Mouse (Mus musculus) hindbrain, embryonic 10.5 days (tissue): Measurements from ENCODE around the gene Ttc7. TPM values are rescaled to one million over a fixed set of nuclear protein-coding genes. Genes with fewer than 3 reads are reported as not detected.

ENCODE experiments used
- DNase-seq: peaks from one replicate; pipeline ENCODE4 v3.0.0-alpha.2; 2017; ENCODE audit warnings: low spot score
- H3K27ac ChIP-seq: fragments of 300-500 bp; sonication (generic); 2 replicates; pipeline ENCODE4 v1.5.1; 2016; ENCODE audit warnings: mild to moderate bottlenecking, moderate library complexity
- H3K27me3 ChIP-seq: fragments of 300-500 bp; sonication (generic); 2 replicates; pipeline ENCODE4 v1.6.1; 2016; ENCODE audit warnings: mild to moderate bottlenecking; ENCODE audit not compliant: poor library complexity, insufficient read depth, severe bottlenecking
- H3K36me3 ChIP-seq: fragments of 300-500 bp; sonication (generic); 2 replicates; pipeline ENCODE4 v1.6.1; 2016; ENCODE audit warnings: mild to moderate bottlenecking, moderate library complexity
- H3K4me1 ChIP-seq: fragments of 300-500 bp; sonication (generic); replicated peaks from 2 replicates; pipeline ENCODE4 v1.6.1; 2016; ENCODE audit warnings: mild to moderate bottlenecking
- H3K4me3 ChIP-seq: fragments of 300-500 bp; sonication (generic); 2 replicates; pipeline ENCODE4 v1.5.1; 2016; ENCODE audit warnings: mild to moderate bottlenecking, moderate library complexity
- H3K9me3 ChIP-seq: fragments of 300-500 bp; sonication (generic); 2 replicates; pipeline ENCODE4 v1.6.1; 2016; ENCODE audit warnings: mild to moderate bottlenecking, moderate library complexity
- WGBS: fragments of 180-500 bp; shearing (Covaris S2); methylation state at CpG from one replicate; pipeline ENCODE4 v1.1.7; 2016; 5-methylcytosine and 5-hydroxymethylcytosine counted together
- polyA plus RNA-seq: library from polyadenylated mRNA; unstranded; fragments of >200 nt; fragmentation: Nextera tagmentation; extraction: Ambion mirVana; gene quantifications from 2 replicates; pipeline ENCODE4 v1.2.1, GENCODE M21; 2016

The Ttc7 gene
- polyA plus RNA-seq, 1 experiment from 2014 or later: 4.7 TPM

DNA sequence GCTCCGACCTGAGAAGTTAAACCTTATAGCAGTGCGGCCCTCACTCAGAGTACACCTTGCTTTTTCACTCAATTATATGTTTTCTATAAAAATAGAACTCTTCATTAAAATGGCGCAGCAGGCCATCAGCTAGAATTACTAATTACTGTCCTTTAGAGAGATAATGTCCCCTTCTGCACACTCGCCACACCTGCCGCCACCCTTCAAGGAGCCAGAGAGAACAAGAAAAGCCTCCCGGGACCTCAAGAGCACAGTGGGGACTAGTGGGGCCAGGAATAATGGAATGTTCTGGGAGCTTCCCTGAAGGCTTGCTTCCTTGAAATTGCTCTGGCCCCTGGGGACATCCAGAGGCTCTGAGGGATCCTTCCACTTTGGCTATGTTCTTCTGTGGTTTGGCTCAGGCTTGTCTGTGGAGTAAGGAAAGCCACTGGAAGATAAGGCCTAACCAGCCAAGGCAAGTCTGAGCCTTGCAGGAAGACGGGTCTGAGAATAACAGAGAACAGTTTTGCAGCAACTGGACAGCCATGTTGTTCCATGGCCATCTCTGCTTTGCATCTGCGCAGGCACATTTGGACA lies 71.1 kb downstream of the Ttc7 start:
- Histone ChIP-seq H3K36me3 (no peaks in the 10 kb centered on the region), H3K9me3 (no peaks in the 10 kb centered on the region), H3K4me3 (no peak overlapping the region), H3K27me3 (no peaks in the 10 kb centered on the region), H3K4me1 (peaks cover 62% of the 10 kb centered on the region), H3K27ac (peak overlapping the region; percentile 77; the same call in 1 of the 2 replicates)
- WGBS: 88% methylated on average over 8 of the region's 8 CpGs
- no peak for DNase-seq

DNA sequence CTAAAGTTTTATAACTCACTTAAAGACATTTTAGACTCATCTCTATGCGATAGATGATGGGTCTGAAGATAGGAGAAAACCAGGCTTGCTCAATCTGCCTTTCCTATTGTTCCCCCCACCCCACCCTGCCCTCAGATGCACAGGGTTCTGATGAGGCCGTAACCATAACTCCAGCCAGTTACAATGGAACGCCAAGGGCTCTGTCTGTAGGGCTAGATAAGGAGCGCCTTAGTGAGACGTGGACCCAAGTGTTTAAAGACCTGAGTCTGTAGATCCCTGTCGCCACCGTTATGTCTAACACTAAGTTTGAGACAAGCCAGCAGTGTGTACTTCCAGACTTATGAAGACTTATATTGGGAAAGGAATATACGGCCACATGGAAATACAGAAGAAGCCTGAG lies 72.8 kb downstream of the Ttc7 start:
- H3K27ac ChIP-seq: 0 out of 2 replicates have a peak overlapping the region, but pooled peaks have one; percentile 9
- no peak for DNase-seq
- H3K36me3 ChIP-seq: no peaks in the 10 kb centered on the region
- 91% methylated on average over 8 of the region's 8 CpGs for WGBS
- no peaks in the 10 kb centered on the region for H3K9me3 ChIP-seq
- H3K4me3 ChIP-seq: no peak overlapping the region
- H3K27me3 ChIP-seq: no peaks in the 10 kb centered on the region
- H3K4me1 ChIP-seq: peaks cover 52% of the 10 kb centered on the region

DNA sequence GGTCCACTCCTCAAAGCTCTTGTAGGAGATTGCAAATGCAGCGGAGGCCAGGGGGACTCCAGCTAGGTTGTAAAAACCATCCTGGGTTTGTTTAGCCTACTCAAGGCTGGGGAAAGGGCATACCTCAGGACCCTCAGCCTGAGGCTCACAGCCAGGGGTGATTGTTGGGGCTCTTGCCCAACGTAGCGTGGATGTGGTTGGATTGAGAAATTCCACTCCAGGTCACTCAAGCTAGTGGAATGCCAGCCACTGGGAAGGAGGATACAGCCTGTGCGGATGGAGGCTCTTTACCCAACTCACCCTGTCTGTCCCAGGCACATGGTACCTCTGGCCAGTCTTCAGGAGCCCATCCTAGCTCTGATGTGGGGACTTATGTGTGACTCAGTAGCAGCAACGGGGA lies 73.6 kb downstream of the Ttc7 start:
- peaks cover 50% of the 10 kb centered on the region for H3K4me1 ChIP-seq
- no peaks in the 10 kb centered on the region for H3K9me3 ChIP-seq
- no peak overlapping the region for H3K4me3 ChIP-seq
- no peaks in the 10 kb centered on the region for H3K27me3 ChIP-seq
- peak overlapping the region; percentile 40; the same call in 1 of the 2 replicates for H3K27ac ChIP-seq
- no peak for DNase-seq
- WGBS: 84% methylated on average over 5 of the region's 5 CpGs
- H3K36me3 ChIP-seq: no peaks in the 10 kb centered on the region

DNA sequence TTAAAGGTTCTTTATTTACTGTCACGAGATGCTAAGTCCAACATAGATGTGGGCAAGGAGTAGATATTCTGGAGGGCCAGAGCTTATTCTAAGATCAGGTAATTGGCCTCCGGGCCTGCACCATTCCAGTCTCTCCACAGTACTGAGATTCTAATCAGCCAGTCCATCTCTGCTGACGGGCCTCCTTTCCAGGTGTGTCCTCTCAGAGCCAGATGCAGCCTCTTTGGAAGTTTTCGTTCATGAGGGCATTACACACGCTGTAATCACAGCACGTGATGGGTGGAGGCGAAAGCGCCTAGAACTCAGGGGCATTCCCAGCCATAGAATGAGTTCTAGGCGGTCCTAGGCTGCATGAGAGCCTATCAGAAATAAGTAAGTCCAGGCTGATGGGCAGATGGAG lies 74.8 kb downstream of the Ttc7 start:
- Histone ChIP-seq H3K4me1 (peaks cover 44% of the 10 kb centered on the region), H3K36me3 (no peaks in the 10 kb centered on the region)
- 87% methylated on average over 9 of the region's 9 CpGs for WGBS

DNA sequence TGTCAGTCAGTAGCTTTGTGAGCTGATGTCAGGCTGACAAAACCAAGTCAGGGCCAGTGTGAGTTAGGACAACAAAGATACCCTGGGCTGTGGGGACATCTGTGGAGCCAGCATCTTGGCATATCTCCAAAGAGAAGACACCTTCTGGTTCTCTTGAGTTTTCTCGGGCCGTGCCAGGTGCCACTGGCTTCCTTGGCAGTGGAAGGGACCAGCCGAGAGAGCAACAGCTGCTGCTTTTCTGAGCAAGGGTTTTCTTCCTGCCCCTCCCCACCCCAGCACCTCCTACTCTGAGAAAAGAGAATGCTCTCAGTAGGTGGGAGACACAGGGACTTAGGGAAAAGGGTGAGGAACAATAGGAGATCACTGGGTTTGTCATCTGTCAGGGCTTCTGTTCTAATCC lies 78.4 kb downstream of the Ttc7 start:
- no peaks in the 10 kb centered on the region for H3K36me3 ChIP-seq
- 35% methylated on average over 3 of the region's 3 CpGs for WGBS
- peaks cover 42% of the 10 kb centered on the region for H3K4me1 ChIP-seq
- no peaks in the 10 kb centered on the region for H3K9me3 ChIP-seq
- DNase-seq: no peak
- no peak overlapping the region for H3K4me3 ChIP-seq
- 0 out of 2 replicates have a peak overlapping the region, but pooled peaks have one; percentile 8 for H3K27ac ChIP-seq
- H3K27me3 ChIP-seq: 0 out of 2 replicates have a peak, but pooled peaks cover 4% of the 10 kb centered on the region

More for the DNA sequence above, 74.8 kb downstream of the Ttc7 start:
- Histone ChIP-seq H3K27me3 (0 out of 2 replicates have a peak, but pooled peaks cover 4% of the 10 kb centered on the region), H3K27ac (no peak overlapping the region), H3K9me3 (no peaks in the 10 kb centered on the region), H3K4me3 (no peak overlapping the region)
- no peak for DNase-seq

DNA sequence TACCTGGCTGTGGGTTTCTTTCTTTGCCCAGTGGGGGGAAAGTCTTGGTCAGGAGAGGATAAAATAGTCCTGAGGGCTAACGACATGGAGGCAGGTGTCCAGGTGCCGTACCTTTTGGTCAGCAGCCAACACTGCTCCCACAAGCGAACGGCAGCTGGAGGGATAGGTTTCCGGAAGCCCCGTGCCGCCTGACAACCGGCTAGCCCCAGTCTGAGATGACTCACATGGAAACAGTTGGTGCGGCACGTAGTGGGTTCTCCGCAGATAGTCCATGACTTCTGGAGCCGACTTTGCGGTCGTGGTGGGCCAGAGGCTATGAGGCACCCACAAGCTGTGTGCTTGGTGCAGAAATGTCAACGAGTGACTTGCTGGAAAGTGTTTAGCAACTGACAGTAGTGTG lies 81.4 kb downstream of the Ttc7 start:
- Histone ChIP-seq H3K36me3 (no peaks in the 10 kb centered on the region), H3K9me3 (no peaks in the 10 kb centered on the region), H3K4me3 (no peak overlapping the region), H3K27ac (no peak overlapping the region), H3K4me1 (peaks cover 66% of the 10 kb centered on the region), H3K27me3 (0 out of 2 replicates have a peak, but pooled peaks cover 4% of the 10 kb centered on the region)
- DNase-seq: no peak
- whole genome bisulfite sequencing: 94% methylated on average over 15 of the region's 15 CpGs

DNA sequence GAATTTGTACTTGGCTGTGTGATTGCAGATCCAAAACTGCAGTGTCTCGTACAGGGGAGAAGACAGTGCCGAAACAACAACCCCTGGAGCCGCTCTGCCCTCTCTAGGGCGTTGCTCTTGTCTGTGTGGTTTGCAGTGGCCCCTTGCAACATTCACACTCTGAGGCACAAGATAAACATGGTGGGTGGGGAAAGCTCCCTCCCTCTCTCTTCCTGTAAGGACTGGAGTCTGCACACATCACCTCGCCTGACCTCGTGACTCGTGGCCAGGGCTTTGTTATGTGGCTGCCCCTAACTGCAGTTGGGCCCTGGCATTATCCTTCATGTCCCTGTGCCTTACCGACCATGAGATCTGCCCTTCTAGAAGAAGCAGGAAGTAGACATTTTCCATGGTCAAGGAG lies 82.6 kb downstream of the Ttc7 start:
- Histone ChIP-seq H3K4me3 (no peak overlapping the region), H3K27me3 (0 out of 2 replicates have a peak, but pooled peaks cover 4% of the 10 kb centered on the region), H3K36me3 (no peaks in the 10 kb centered on the region), H3K27ac (peak overlapping the region; percentile 60; the same call in 1 of the 2 replicates), H3K4me1 (peaks cover 72% of the 10 kb centered on the region), H3K9me3 (no peaks in the 10 kb centered on the region)
- 66% methylated on average over 8 of the region's 8 CpGs for WGBS
- no peak for DNase-seq

DNA sequence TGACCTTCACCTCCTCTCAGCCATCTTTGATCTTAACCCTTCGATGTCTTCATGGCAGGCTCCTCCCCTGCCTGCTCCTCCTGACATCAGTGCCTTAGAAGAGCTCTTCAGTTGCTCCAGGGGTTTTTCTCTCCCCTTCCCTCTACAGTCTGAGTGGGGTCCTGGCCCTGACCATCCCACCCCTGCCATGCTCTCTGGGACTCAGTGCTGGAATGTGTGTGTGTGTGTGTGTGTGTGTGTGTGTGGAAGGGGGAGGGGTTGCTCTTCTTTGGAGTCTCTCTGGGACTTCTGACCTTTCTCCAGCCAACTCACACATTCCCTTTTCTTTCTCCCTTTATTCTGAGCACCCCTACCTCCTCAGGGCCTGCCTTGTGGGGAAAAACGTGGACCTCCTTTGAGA lies 83.8 kb downstream of the Ttc7 start:
- 18% methylated on average over 2 of the region's 2 CpGs for WGBS
- Histone ChIP-seq H3K27ac (peak overlapping the region; percentile 66), H3K36me3 (no peaks in the 10 kb centered on the region), H3K4me3 (no peak overlapping the region), H3K9me3 (no peaks in the 10 kb centered on the region), H3K4me1 (peaks cover 66% of the 10 kb centered on the region), H3K27me3 (0 out of 2 replicates have a peak, but pooled peaks cover 4% of the 10 kb centered on the region)
- no peak for DNase-seq

DNA sequence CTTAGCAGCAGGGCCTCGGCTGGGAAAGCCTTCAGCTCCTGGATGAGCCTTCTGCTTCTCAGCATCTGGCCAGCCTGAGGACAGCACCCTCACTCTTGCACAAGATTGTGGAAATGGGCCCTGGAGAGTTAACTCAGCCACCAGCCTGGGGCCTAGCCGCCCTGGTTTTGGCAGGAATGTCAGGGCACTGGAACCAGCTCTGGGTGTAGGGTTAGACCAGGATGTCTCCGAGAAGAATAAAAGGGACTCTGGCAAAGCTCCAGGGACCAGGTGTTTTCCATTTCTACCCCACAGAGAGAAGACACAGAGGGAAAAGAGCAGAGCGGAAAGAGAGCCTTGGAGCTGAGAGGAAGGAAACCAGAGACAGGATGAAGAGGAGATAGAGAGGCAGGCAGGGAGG lies 84.5 kb downstream of the Ttc7 start:
- Histone ChIP-seq H3K4me3 (no peak overlapping the region), H3K27me3 (no peaks in the 10 kb centered on the region), H3K4me1 (peaks cover 62% of the 10 kb centered on the region), H3K36me3 (no peaks in the 10 kb centered on the region), H3K9me3 (no peaks in the 10 kb centered on the region), H3K27ac (peak overlapping the region; percentile 74; the same call in 1 of the 2 replicates)
- 38% methylated on average over 4 of the region's 4 CpGs for WGBS
- no peak for DNase-seq

DNA sequence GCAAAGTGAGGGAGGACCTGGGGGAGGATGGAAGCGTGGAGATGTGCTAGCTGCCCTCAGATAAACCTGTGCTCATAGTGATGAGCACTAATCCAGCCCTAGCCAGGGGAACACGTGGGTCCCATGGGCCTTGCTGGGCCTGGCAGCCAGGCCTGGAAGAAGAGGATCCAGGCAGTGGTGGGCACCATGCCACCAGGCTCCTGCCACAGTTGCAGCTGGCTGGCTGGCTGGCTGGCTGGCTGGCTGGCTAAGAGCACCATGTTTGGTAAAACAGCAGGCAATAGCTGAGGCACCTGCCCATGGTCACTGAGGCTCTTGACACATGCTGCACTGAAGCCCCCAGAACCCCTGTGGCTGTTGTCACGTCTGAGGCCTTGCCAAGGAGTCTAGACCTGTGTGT lies 85.0 kb downstream of the Ttc7 start:
- no peaks in the 10 kb centered on the region for H3K36me3 ChIP-seq
- peak overlapping the region; percentile 74 for H3K27ac ChIP-seq
- no peak for DNase-seq
- H3K27me3 ChIP-seq: no peaks in the 10 kb centered on the region
- no peaks in the 10 kb centered on the region for H3K9me3 ChIP-seq
- WGBS: 66% methylated on average over 3 of the region's 3 CpGs
- peaks cover 62% of the 10 kb centered on the region for H3K4me1 ChIP-seq
- no peak overlapping the region for H3K4me3 ChIP-seq

DNA sequence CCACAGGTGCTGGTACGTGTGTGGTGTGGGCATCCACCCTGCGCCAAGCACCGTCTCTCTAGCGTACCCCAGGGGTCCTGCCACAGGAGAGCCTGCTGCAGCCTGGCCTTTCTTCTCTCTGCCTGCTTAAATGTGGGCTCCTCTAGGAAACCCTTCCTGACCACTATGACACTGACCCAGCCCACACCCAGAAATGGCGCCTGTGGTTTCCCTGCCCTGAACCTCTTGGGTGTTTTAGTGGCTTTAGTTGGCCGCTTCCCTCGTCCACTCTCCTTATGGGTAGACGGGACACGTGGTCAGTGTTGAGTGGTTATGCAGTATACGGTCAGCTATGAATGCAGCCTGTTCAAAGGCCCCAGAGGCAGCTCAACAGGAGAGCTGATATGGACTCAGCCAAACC lies 85.8 kb downstream of the Ttc7 start:
- Histone ChIP-seq H3K27ac (peak overlapping the region; percentile 74; the same call in 1 of the 2 replicates), H3K4me3 (no peak overlapping the region), H3K27me3 (no peaks in the 10 kb centered on the region), H3K9me3 (no peaks in the 10 kb centered on the region), H3K4me1 (peaks cover 58% of the 10 kb centered on the region), H3K36me3 (no peaks in the 10 kb centered on the region)
- DNase-seq: no peak
- WGBS: 82% methylated on average over 10 of the region's 10 CpGs

DNA sequence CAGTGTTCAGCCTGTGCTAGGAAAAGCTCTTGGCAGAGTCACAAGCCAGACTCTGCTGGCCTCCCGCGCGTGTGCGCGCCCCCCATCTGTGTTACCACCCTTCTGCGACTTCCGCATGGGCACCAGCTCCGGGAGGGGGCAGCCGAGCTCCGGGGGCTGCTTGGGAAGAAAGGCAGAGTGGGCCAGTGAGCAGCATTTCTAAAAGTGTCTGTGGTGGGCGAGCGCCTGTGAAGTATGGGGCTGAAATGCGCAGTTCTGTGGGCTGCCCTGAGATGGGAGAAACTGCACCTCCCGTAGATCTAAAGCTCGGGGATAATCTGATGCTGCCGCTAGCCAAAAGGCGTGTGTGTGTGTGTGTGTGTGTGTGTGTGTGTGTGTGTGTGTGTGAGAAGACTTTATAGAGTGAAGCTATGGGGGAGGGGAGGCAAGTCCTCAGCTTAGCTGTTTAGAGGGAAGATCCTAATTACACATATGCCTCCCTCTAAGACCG lies 86.6 kb downstream of the Ttc7 start:
- Histone ChIP-seq H3K4me1 (peaks cover 58% of the 10 kb centered on the region), H3K27me3 (no peaks in the 10 kb centered on the region), H3K4me3 (no peak overlapping the region), H3K27ac (peak overlapping the region; percentile 54; the same call in 1 of the 2 replicates), H3K9me3 (no peaks in the 10 kb centered on the region), H3K36me3 (no peaks in the 10 kb centered on the region)
- no peak for DNase-seq
- WGBS: 77% methylated on average over 18 of the region's 18 CpGs

DNA sequence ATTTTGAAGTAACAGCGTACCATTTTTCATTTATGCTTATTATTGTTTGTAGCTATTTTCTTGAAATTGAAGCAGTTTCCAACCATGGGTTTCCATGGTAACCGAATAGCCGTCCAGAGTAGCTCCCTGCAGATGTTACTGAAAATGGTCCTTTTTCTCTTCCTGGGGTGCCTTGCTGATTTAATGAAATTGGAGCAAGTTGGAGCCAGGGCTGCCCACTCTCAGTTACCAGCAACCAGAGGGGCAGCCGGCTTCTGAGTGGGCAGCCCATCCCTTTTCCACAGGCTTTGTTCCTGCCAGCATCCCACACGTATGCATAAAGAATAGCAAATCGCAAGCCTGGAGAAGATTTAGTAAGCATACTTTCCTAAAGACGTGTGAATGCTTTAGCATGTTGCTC lies 89.5 kb downstream of the Ttc7 start:
- 80% methylated on average over 7 of the region's 7 CpGs for WGBS
- H3K27ac ChIP-seq: no peak overlapping the region
- no peak for DNase-seq
- no peak overlapping the region for H3K4me3 ChIP-seq
- no peaks in the 10 kb centered on the region for H3K27me3 ChIP-seq
- peaks cover 58% of the 10 kb centered on the region for H3K4me1 ChIP-seq
- no peaks in the 10 kb centered on the region for H3K9me3 ChIP-seq
- H3K36me3 ChIP-seq: no peaks in the 10 kb centered on the region
